Mouse (Mus musculus): Measurements from ENCODE around the gene Gpr137.

Gpr137 gene

DNA sequence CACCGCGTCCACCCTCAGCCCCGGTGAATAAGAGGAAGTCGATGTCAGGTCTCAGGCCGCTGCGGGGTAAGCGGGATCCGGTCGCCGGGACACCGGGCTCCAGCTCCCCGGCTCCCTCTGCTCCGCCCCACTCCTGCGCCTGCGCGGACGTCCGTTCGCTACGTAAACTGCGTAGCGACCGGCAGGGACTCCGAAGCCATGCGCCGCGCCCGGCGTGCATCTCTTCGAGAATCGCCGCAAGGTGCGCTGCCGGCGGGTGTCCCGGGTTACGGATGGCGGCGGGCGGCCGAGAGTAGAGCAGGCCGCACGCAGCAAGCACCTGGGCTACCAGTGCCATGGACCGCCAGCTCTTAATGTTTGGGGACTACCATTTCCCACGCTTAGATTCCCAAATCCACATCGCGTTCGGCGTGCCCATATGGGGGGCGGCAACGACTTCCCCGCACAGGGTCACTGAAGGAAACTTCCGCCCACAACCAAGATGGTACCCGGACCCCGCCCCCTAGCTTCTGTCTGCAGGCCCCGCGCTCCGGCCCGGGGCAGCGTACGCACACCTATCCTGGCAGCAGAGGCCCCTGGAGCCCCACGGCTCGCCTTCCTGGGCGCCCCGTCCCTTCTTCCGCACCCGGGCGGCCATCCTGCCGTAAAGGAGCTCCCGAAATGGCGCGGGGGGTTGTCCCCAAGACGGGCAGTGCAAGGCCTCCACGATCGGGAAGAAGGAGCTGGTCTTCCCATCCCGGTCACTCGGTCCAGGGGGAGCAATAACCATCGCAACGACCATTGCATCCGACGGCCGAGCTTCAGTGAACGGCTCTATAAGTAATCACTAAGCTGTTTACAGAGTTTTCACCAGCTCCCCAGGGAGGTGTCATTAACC lies 670 bp downstream of the Gpr137 start, which contains the start of gene Bad:
Bad (plus strand) TSS at position 490 of the 877 bp plus-strand sequence.
- peak; percentile 93 for DNase-seq (ENCODE audit: low read depth, low spot score)

DNA sequence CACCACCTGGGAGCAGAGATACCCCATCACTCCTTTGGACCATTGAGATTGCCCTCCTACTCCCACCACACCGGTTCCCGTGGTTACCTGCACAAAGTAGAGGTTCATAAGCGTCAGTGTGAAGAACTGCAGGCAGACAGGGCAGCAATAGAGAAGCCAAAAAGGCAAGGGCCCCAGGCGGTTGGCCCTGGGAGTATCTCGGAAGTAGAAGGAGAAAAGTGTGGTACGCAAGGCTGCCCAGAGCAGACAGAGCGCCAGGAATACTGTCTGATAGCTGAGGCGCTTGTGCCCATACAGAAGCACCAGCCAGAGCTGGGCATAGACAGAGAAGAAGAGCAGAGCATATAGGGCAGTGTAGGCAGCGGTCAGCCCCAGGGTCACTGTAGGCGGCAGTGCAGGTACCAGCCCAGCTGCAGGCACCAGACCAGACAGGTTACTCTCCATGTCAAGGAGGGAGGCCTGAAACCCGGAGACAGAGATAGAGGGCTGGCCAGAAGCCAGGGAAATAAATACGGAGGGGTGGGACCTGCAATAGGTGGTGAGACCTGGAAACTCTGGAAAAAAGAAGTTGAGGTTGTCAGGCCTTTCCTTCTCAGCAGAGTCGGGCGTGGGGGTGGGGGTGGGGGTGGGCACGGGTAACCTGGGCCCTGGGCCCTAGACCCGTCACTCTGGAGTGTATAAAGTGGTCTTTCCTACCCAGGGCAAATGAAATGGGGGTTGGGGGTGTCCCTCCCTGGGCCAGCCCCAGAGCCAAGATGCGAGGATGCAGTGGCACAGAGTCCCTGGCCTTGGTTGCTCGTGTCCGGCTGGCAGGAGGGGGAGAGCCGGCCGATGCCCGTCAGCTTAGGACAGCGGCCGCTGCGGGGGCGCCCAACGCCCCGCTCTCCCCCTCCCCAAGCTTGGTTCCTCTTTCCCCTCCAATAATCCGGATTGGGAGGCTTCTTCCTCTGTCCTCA lies 1.6 kb downstream of the Gpr137 start:
- no peak for DNase-seq (ENCODE audit: low read depth, low spot score)

DNA sequence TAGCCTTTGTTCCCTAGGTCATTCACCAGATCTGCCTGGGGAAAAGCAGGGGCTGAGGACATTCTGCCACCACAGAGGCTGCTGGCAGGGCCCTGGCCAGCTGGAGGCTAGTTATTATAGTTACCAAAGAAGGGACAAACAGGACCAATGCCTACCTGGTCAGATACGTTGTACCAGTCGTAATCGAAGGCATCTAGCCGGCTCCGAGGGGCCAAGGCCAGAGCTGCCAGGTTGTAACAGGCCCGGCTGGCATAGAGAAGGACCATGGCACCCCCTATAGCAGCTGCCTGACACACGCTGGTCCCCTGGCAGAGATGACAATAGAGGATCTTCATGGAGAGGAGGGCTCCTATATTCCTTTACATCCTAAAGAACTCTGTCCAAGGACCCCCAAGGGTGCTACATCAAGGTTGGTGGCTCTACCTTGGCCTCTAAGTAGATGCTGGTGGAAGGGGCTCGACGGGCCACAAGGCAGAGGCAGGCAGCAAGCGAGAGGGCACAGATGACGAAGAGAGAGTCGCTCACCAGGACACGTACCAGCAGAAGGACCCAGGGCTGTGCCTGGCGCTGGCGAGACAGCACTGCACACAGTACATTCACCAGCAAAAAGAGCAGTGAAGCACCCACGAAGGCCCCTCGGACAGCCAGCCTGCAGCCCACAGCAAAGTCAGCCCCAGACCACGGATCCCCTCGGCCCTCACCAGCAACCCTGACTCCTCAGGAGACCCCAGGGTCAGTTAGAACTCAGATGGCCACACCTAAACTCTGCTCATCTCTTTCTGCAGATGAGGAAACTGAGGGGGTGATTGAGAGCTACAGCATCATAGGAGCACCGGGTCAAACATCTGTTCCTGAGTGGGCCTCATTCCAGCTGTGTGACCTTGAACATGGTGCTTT lies 2.9 kb downstream of the Gpr137 start:
- DNase-seq (ENCODE audit: low read depth, low spot score), result no peak

DNA sequence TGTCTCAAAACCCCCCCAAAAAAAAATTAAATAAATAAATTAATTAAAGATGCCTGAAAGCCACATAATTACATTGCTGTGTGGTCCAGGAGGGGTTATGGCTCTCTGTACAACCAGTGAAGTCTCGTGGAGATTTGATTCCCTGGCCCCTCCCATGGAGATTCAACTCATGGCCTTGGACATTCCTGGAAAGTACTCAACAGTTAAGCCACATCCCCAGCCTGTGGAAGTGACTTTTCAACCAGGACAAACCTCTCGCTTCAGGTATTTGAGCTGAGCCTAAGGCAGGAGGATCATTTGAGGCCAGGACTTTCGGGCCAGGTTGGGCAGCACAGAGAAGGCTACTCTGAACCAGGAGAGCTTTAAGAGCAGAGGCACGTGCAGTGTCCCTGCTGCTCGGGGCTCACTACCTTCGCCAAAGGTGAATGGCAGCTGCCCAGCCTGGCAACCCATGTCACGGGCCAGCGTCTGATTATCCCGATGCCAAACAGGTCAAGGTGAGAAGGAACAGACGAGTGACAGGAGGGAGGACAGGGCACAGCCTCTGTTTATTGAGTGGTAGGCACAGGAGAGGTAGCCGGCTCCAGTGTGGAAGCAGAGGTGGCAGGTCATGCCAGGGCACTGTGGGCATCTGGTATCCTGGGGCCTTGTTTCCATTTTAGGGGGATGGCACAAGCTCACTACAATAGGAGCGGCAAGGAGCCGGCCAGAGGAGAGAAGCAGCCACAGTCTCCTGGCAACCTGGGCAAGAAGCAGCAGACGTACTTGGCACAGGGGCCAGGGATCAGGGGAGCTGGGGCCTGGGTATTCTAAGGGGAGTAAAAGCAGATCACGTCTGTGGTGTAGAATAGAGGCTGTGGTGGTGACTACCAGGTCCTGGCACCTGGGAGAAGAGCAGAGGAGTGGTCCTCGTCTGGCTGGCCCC lies 4.5 kb downstream of the Gpr137 start:
- DNase-seq (ENCODE audit: low read depth, low spot score), result no peak

DNA sequence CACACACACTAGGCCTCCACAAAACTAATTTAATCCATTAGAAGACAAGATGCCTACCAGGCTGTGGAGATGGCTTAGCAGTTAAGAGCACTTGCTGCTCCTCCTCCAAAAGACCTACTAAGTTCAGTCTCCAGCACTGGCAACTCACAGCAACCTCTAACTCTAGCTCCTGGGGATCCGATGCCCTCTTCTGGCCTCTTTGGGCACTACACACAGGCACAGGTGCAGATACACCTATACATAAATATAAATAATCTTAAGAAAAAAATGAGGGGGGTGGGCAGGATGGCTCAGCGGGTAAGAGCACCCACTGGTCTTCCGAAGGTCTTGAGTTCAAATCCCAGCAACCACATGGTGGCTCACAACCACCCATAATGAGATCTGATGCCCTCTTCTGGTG lies 6.0 kb downstream of the Gpr137 start:
- no peak for DNase-seq (ENCODE audit: low read depth, low spot score)

DNA sequence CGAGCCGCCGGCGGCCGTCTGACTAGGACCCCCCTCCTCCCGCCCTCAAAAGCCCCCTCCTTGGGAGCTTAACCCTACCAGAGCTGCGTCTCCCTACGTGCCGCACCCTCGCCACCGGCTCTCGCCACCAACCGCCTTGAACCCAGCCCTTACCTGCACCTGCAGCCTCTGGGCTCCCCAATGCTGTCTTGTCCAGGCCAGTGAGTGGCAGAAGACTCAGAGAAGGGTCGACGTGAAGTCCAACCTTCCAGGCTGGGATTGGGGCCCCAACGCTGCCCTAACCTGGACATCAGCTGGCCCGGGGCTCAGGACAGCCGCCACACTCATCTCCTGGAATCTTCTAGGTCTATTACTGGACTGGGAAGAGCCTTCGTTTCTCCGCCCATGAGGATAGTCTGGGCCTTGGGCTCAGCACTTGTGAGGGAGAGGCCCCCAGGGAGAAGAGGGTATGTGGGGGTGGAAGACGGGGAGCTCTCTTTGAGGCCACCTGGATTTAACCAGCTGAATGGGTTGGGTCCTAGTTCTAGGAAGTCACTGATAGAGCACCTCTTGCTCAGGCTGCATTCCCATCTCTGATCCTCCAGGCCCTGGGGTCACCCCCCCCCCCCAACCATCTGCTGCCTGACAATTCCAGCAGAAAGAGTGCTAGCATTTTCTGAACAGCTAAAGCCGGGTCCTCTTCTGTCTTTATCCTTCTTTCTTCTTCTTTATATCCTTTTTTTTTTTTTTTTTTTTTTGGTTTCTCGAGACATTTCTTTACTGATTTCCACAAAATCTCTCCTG lies 7.9 kb downstream of the Gpr137 start, which contains the start of gene Kcnk4:
Kcnk4 (minus strand) TSS at position 321 of the 783 bp plus-strand sequence.
- DNase-seq (ENCODE audit: low read depth, low spot score), result no peak

DNA sequence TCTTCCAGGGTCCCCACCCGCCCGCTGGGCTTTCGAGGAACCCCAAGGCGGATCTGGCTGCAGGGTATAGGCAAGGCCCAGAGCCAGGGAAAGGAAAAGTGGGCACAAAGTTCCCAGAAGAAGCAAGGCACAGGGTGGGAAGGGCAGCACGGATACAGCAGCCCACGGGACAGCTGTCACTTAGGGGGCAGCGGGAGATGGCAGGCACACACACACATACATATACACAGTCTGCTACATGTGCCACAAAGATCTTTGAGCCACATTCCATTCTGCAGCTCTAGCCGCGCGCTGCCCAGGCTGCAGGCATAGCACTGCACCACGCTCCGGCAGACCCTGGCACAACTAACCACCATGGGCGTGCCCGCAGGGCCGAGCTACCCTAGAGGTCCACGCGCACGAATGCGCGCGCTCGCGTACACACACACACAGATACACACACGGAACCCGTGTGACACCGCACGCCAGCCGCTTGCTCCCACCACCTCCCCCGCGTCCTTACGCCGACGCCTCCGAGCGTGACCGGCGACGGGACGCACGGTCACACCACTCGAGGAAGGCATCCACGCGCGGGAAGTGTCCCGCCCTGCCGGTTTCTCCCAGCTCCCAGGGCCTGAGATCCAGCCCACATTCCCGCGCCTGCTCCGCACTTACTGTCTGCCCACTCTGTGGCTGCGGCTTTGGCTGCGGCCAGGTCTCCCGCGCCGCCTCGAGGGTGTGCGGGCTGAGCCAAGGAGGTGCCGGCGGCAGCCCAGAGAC lies 8.7 kb downstream of the Gpr137 start:
- DNase-seq (ENCODE audit: low read depth, low spot score), result no peak

DNA sequence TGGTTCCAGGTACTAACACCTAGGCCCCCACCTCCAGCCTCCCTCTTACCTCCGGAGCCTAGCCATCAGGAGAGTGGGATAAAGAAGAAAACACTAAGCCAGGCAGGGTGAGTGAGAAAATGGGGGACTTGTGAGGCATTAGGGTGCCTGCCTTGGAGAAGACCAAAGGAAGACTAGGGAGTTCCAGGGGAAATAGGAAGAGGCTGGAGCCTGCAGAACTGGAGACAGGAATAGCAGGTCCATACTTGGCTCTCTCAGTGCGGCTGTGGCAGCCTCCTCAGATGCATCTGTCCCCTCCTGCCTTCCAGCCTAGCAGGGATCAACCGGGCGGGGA lies 9.2 kb downstream of the Gpr137 start:
- DNase-seq (ENCODE audit: low read depth, low spot score), result no peak

DNA sequence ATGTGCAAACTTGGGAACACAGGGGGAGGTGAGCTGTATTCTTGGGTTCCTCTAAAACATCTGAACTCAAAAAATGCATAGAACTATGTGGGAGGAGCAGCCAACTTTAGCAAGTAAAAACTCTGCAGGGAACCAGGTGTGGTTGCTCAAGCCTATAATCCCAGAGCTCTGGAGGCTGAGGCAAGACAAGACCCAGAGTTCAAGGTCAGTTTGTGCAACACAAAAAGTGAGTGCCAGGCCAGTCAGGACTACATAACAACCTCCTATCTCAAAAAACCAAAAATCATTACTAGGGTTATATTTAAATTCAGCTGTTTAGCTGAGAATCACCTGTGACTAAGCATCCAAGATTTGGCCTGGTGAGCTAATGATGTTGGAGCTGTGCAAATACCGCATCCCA lies 10.3 kb downstream of the Gpr137 start:
- DNase-seq (ENCODE audit: low read depth, low spot score), result no peak

DNA sequence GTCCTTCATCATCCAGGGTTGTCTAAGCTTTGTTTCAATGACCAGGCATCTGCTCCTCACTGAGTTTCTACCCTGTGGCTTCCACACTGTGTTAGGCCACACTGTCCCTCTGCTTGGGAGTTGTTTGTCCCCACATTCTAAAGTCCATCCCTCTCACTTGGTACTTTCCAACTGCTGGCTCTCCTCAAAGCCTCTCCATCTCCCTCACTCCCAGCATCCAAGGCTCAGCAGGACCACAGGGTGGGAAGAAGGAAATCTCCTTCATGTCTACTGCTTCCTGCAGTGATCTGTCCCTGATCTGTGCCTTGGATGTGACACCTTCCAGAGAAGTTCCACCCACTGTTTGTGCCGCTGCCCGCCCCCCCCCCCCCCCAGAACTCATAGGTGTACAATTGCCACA lies 11.3 kb downstream of the Gpr137 start:
- DNase-seq (ENCODE audit: low read depth, low spot score), result no peak

DNA sequence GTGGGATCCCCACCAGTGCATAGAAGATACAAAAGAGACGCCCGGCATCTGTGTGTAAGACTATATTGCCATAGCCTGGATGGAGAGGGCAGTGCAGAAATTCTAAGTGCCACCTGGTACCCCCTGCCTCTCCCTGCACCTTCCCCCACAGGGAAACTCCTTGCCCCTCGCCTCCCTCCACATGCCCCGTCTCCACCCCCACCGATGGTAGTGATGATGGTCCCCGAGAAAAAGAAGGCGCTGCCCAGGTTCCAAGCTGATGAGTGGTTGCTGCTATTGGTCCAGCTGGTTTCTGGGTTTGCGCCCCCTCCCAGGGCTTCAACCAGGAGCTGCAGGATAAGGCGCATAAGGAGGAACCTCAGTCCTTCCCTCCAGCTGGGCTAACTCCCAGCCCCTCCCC lies 14.2 kb downstream of the Gpr137 start:
- no peak for DNase-seq (ENCODE audit: low read depth, low spot score)

DNA sequence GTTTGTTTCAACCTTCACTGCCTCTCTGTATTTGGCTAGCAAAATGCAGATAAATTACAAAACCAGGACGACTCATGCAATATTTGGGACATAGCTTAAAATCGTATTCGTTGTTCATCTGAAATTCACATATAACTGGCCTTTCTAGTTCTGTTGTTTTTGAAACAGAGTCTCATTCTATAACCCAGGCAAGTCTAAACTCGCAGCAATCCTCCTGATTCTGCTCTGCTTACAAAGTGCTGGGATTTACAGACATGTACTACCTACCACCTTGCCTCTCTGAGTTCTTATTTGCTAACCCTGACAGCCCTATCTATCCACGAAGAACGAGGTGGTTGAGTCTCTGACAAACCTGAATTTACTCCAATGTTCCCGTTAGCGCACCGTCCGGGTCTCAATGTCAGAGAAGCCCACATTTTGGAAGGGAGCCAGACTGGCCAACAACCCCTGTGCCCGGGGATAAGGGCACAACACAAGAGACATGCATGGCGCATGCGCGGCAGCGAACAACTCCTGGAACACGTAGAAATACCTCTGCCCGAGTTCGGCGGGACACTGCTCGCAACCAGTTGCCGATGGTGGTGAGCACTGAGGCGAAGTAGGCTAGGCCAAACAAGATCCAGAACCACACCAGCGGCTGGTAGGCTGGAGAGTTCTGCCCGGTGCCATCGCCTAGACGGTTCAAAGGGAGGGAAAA lies 15.6 kb downstream of the Gpr137 start:
- DNase-seq (ENCODE audit: low read depth, low spot score), result peak; percentile 51

DNA sequence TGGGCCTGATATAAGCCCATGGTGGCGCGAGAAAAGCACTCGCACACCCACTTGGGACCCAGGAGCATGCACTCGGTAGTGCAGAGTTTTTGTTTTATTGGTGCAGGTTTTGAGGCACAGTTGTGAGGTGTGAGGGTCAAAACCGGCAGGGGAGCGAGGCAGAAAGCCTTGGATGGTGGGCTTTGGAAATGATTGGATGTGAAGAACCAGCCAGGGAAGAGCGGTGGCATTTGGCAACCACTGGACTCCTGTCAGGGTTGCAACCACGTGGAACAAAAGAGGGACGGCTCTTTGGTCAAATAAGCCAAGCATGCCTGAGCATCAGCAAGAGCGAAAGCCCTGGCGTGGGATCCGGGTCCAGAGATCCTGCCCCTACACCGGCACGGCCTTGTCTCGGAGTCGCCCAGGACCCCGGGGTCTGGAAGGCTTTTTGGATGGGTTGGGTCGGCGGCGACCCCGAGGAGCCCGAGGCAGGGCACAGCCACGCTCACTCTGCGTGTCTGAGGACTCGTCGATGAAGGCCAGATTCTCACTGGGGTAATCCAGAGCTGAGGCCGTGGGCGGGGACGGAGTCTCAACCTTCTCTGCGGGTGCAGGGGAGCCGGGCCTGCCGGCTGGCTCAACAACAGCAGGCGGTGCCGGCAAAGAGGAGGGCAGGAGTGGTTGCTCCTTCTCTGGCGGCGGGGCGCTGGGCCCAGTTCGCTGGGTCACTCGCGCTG lies 16.5 kb downstream of the Gpr137 start:
- no peak for DNase-seq (ENCODE audit: low read depth, low spot score)

DNA sequence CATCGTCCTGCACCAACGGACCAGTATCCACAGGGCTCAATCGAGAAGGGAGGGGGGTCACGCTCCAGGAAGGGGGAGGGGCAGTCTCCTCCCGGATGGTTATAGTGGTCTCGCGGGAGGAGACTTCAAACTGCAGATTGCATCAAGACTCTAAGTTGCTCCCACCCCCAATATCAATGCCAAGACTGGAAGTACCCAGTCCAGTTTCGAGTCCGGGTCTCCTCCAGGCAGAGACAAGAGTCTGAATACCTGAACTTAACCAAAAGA lies 17.0 kb downstream of the Gpr137 start, which contains the start of gene Catsperz:
Catsperz (minus strand) TSS at position 74 of the 267 bp plus-strand sequence.
- no peak for DNase-seq (ENCODE audit: low read depth, low spot score)

DNA sequence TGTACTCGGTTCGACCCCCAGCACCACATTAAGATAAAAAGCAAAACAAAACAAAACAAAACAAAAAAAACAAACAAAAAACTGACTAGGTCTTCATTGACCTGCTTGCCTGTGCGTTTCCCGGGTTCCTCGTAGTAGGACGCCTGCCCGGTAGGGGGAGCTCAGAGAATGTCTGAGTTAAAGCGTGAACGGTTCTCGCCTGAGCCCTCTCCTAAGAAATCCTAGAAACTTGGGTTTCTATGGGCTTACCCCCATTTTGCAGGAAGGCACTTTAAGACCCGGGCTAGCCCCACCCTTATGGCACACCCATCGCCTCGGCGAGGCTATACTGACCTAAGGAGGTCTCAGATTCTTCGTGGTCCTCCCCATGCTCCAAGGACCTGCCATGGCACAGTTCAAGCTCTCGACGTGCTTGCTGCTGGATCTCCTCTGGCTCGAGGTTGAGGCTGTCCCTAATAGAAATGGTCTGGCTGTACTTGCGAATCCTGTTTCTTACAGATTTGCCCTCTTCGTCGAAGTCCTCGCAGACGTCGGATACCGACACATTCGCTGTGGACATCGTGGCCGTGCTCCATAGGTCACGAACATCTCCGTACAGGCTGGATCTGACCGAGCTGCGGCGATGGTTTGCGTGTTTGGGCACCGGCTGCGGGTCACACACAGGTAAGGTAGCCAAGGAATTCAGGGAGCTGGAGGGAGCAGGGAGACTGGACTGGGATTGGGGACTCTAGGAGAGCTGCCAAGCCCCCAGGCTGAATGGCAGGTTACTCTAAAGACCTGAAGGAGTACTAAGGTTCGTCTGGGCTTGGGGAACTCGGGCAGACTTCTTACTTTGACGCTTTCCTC lies 17.6 kb downstream of the Gpr137 start:
- peak; percentile 68 for DNase-seq (ENCODE audit: low read depth, low spot score)

DNA sequence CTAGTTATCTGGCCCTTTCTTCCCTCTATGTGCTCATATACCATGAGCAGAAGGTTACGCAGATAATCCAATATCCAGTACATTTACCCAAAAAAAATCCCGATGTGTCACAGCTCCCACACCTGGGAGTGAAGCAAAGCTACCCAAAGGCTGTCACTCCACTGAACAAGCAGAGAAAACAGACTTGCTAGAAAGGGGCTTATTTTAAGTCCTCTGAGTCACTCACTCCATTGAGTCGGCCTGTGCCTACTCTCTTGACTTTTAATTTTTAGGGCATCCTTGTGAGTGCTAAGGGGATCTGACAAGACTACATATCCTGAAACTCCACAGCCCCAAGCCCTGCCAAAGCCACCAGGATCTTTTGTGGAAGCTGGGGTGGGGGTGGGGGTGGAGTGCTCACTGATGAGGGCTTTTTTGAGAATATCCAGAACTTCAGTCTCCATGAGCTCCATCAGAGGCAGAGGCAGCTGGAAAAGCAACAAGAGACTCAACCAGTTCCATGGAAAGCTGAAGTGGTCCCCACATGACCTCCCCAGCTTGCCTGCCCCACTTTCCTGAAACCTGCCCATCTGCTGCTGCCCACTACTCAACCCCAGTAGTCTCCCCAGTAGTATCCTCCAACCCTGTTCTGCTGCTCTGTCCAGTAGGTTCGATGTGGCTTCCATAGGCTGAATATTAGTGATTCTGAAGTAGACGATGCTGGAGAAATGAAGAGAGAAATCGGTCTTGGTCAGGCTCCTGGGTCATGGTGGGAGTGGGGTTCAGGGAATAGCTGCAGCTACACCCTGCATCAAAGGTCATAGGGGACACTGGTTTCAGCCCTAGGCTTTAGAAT lies 19.2 kb downstream of the Gpr137 start:
- no peak for DNase-seq (ENCODE audit: low read depth, low spot score)
